ENCODE assay signal across 17 mouse cellular contexts in the genomic region with DNA sequence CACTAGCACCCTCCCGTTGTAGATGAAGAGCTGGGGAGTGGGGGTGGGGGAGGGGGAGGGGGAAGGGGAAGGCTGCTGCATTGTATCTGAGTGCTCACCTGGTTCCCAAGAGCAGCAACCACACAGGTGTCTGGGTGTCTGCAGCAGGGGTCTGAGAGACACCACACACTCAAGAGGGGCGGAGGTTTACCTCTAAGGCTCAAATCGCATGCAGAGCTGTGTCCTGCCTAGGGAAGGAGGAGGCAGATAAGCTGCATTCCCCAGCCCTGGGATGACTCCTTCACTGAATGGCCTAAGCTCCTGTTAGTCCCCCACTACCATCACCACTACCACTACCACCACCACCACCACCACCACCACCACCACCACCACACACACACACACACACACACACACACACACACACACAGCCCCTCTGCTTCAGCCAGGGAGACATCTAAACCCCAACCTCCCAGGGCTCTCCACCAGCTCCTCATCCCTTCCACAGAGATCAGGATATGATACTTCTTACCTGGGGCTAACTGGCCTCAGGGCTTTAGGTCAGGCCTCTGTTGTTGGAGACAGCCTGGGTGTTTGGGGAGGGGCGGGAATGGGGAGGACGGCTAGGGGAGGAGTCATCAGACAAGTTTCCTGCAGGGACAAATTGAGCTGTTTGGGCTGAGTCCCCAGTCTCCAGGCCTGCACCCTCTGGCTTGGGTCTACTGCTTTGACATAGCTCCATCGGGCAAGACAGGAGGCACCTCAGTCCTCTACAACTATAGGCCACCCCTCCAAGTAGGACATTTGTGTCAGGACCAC. TPM values are rescaled to one million over a fixed set of nuclear protein-coding genes. Genes with fewer than 3 reads are reported as not detected.
DNase-seq lines count a peak whose midpoint lies in the region; ATAC-seq and TF ChIP-seq lines count a peak whose summit lies in the region.
"Had no signal": no experiment of that assay in that cellular context is flagged by ENCODE, and none has a peak within 500 bp of the region (broad histone marks: within the 10 kb centered on the region; RNA-seq: fewer than 3 reads in every experiment).

A gene (minus strand): TSS at position 571 of the 798 bp plus-strand sequence.
A gene (minus strand): TSS at position 596 of the 798 bp plus-strand sequence.

- no peaks in the 10 kb centered on the region for H3K36me3 ChIP-seq in heart, embryonic 10.5 days
- no peaks in the 10 kb centered on the region for H3K36me3 ChIP-seq in lung, embryonic 14.5 days (ENCODE audit: insufficient read depth)
- no peaks in the 10 kb centered on the region for H3K36me3 ChIP-seq in embryonic facial prominence, embryonic 12.5 days
- H3K36me3 ChIP-seq in liver, embryonic 16.5 days (ENCODE audit: control insufficient read depth, insufficient read depth): peaks cover 7% of the 10 kb centered on the region
- H3K36me3 ChIP-seq: limb, embryonic 12.5 days had no signal

- H3K27me3 ChIP-seq in heart, embryonic 10.5 days (ENCODE audit: insufficient read depth, poor library complexity, severe bottlenecking): peaks cover 25% of the 10 kb centered on the region
- no peaks in the 10 kb centered on the region for H3K27me3 ChIP-seq in lung, embryonic 14.5 days (ENCODE audit: insufficient read depth, low read length)
- peaks cover under 1% of the 10 kb centered on the region; the same call in 1 of the 2 replicates for H3K27me3 ChIP-seq in embryonic facial prominence, embryonic 12.5 days
- peaks cover 1% of the 10 kb centered on the region for H3K27me3 ChIP-seq in liver, embryonic 16.5 days (ENCODE audit: control insufficient read depth, insufficient read depth, low read depth, low read length)

- no peak for TF ChIP-seq CTCF in lung, embryonic 14.5 days (IDR thresholded peaks at IDR 0.05; ENCODE audit: low read depth)

- no peak for DNase-seq in heart, embryonic 10.5 days (ENCODE audit: low spot score)
- no peak for DNase-seq in heart, adult 9 months (ENCODE audit: low spot score in 2 of 2)
- DNase-seq in lung, embryonic 14.5 days: no peak
- DNase-seq in lung, postnatal 25 days (ENCODE audit: low spot score): no peak
- DNase-seq in left cerebral cortex, postnatal 25 days (ENCODE audit: low spot score in 2 of 2): no peak
- DNase-seq in neural tube, embryonic 10.5 days (ENCODE audit: extremely low spot score, low spot score): no peak
- DNase-seq: adrenal gland, postnatal 10 days; B cell, adult 2 months; cerebellum, adult 11 months; gastrocnemius, postnatal 14 days; heart, postnatal 36 days; thymus, postnatal 14 days had no signal

- no peak for ATAC-seq in lung, embryonic 14.5 days (ENCODE audit: insufficient read depth)
- ATAC-seq in embryonic facial prominence, embryonic 12.5 days (ENCODE audit: insufficient number of reproducible peaks, insufficient read depth, low FRiP score, low TSS enrichment): no peak
- peak; percentile 58 for ATAC-seq in liver, embryonic 16.5 days (ENCODE audit: low read depth)
- ATAC-seq: forebrain, embryonic 14.5 days had no signal

- H3K27ac ChIP-seq in heart, embryonic 10.5 days: peak within 1 kb of the TSS; percentile 75
- no peak within 1 kb of the TSS for H3K27ac ChIP-seq in lung, embryonic 14.5 days (ENCODE audit: low read depth)
- no peak within 1 kb of the TSS for H3K27ac ChIP-seq in embryonic facial prominence, embryonic 12.5 days
- H3K27ac ChIP-seq in liver, embryonic 16.5 days (ENCODE audit: low read length): peak within 1 kb of the TSS; percentile 99
- H3K27ac ChIP-seq: limb, embryonic 12.5 days had no signal

- WGBS in heart, embryonic 10.5 days: 40% methylated on average over 5 of the region's 6 CpGs
- WGBS in lung, embryonic 14.5 days: 52% methylated on average over 6 of the region's 6 CpGs
- WGBS in embryonic facial prominence, embryonic 12.5 days: 50% methylated on average over 6 of the region's 6 CpGs
- WGBS in liver, embryonic 16.5 days (ENCODE audit: insufficient replicate concordance): 37% methylated on average over 6 of the region's 6 CpGs

- intact Hi-C loops in left cerebral cortex, postnatal 25 days (cut with DNase I): no loop called here

- 0 out of 2 replicates have a peak within 1 kb of the TSS, but pooled peaks have one; percentile 20 for H3K9ac ChIP-seq in lung, embryonic 14.5 days
- peak within 1 kb of the TSS; percentile 19; the same call in 1 of the 2 replicates for H3K9ac ChIP-seq in embryonic facial prominence, embryonic 12.5 days
- peak within 1 kb of the TSS; percentile 74 for H3K9ac ChIP-seq in liver, embryonic 16.5 days (ENCODE audit: low read depth, low read length)
- H3K9ac ChIP-seq: limb, embryonic 12.5 days had no signal

- H3K4me1 ChIP-seq in heart, embryonic 10.5 days: peaks cover 48% of the 10 kb centered on the region
- H3K4me1 ChIP-seq in lung, embryonic 14.5 days (ENCODE audit: insufficient read depth): no peaks in the 10 kb centered on the region; the same call in 1 of the 2 replicates
- peaks cover 18% of the 10 kb centered on the region for H3K4me1 ChIP-seq in embryonic facial prominence, embryonic 12.5 days
- peaks cover 65% of the 10 kb centered on the region for H3K4me1 ChIP-seq in liver, embryonic 16.5 days (ENCODE audit: control insufficient read depth, low read depth, low read length)

- H3K4me2 ChIP-seq in lung, embryonic 14.5 days: no peak within 1 kb of the TSS
- H3K4me2 ChIP-seq in embryonic facial prominence, embryonic 12.5 days (replicated peaks): no peak within 1 kb of the TSS
- H3K4me2 ChIP-seq in liver, embryonic 16.5 days (ENCODE audit: low read depth, low read length): peak within 1 kb of the TSS; percentile 76
- H3K4me2 ChIP-seq: limb, embryonic 12.5 days had no signal

- H3K4me3 ChIP-seq in heart, embryonic 10.5 days: peak within 1 kb of the TSS; percentile 1; the same call in 1 of the 2 replicates
- H3K4me3 ChIP-seq in lung, embryonic 14.5 days (ENCODE audit: low read depth, low read length): no peak within 1 kb of the TSS
- no peak within 1 kb of the TSS for H3K4me3 ChIP-seq in embryonic facial prominence, embryonic 12.5 days
- peak within 1 kb of the TSS; percentile 96 for H3K4me3 ChIP-seq in liver, embryonic 16.5 days (ENCODE audit: low read depth, low read length)
- H3K4me3 ChIP-seq: limb, embryonic 12.5 days had no signal

- H3K9me3 ChIP-seq in heart, embryonic 10.5 days: no peaks in the 10 kb centered on the region
- H3K9me3 ChIP-seq in lung, embryonic 14.5 days (ENCODE audit: low read depth, low read length): no peaks in the 10 kb centered on the region
- no peaks in the 10 kb centered on the region for H3K9me3 ChIP-seq in embryonic facial prominence, embryonic 12.5 days
- no peaks in the 10 kb centered on the region for H3K9me3 ChIP-seq in liver, embryonic 16.5 days (replicated peaks; ENCODE audit: control insufficient read depth, low read length)
- H3K9me3 ChIP-seq: limb, embryonic 12.5 days had no signal

RNA-seq across cellular contexts. Expression of the first gene that starts in this region (rescaled TPM):
- polyA plus RNA-seq in heart, embryonic 10.5 days (2016; fragmentation: Nextera tagmentation; extraction: Ambion mirVana): 71.8 and 90.0 TPM in 2 replicates
- 65.9 and 69.0 TPM in 2 replicates for polyA plus RNA-seq in lung, embryonic 14.5 days (2014; fragmentation: Nextera tagmentation; extraction: Ambion mirVana)
- polyA plus RNA-seq in embryonic facial prominence, embryonic 12.5 days (2016; fragmentation: Nextera tagmentation; extraction: Ambion mirVana): 49.9 and 51.7 TPM in 2 replicates
- 147 and 154 TPM in 2 replicates for polyA plus RNA-seq in liver, embryonic 16.5 days (2015; fragmentation: Nextera tagmentation; extraction: Ambion mirVana)
- 100 to 1,000 TPM; 116 to 118 TPM for total RNA-seq in left cerebral cortex, postnatal 25 days (2021)

RNA-seq across cellular contexts. Expression of the second gene that starts in this region (rescaled TPM):
- polyA plus RNA-seq in heart, embryonic 10.5 days (2016; fragmentation: Nextera tagmentation; extraction: Ambion mirVana): 0.15 and 0.85 TPM in 2 replicates
- polyA plus RNA-seq in lung, embryonic 14.5 days (2014; fragmentation: Nextera tagmentation; extraction: Ambion mirVana): not detected in 2 replicates
- polyA plus RNA-seq in embryonic facial prominence, embryonic 12.5 days (2016; fragmentation: Nextera tagmentation; extraction: Ambion mirVana): 0.14 and 0.69 TPM in 2 replicates
- 6.8 and 7.8 TPM in 2 replicates for polyA plus RNA-seq in liver, embryonic 16.5 days (2015; fragmentation: Nextera tagmentation; extraction: Ambion mirVana)
- not detected for total RNA-seq in left cerebral cortex, postnatal 25 days (2021)
- total RNA-seq: gastrocnemius, postnatal 14 days; monocyte, adult 5-6 weeks had no signal
- polyA plus RNA-seq: forebrain, embryonic 14.5 days had no signal

Comparison
In these comparisons a context has a peak if more than half of its experiments do, and no peak if none do; other contexts are left out.
1. H3K27ac ChIP-seq: peak in heart, embryonic 10.5 days (single experiment) and liver, embryonic 16.5 days (single experiment); none in lung, embryonic 14.5 days (single experiment) and embryonic facial prominence, embryonic 12.5 days (single experiment).
2. H3K4me3 ChIP-seq: peak in heart, embryonic 10.5 days (single experiment) and liver, embryonic 16.5 days (single experiment); none in lung, embryonic 14.5 days (single experiment) and embryonic facial prominence, embryonic 12.5 days (single experiment).
3. H3K9ac ChIP-seq: peak in every context shown above with its lines; median percentile 74 in liver, embryonic 16.5 days; 20 in lung, embryonic 14.5 days; 19 in embryonic facial prominence, embryonic 12.5 days.